Mouse (Mus musculus) liver, embryonic 15.5 days (tissue): ENCODE measurements around the gene Dync1i1. TPM values are rescaled to one million over a fixed set of nuclear protein-coding genes. Genes with fewer than 3 reads are reported as not detected.

ENCODE experiments used
- ATAC-seq: fragments of 200-750 bp; cut with Nextera tagmentation; 2 replicates; pipeline ENCODE4 v1.8.0; 2017; ENCODE audit warnings: moderate number of reproducible peaks, mild to moderate bottlenecking, moderate library complexity; ENCODE audit not compliant: insufficient read depth
- H3K27ac ChIP-seq: fragments of 300-500 bp; sonication (generic); replicated peaks from 2 replicates; pipeline ENCODE4 v1.5.1; 2015; ENCODE audit warnings: mild to moderate bottlenecking, inconsistent platforms
- H3K27me3 ChIP-seq: fragments of 300-500 bp; sonication (generic); 2 replicates; pipeline ENCODE4 v1.6.1; 2015; ENCODE audit warnings: mild to moderate bottlenecking, inconsistent platforms
- H3K36me3 ChIP-seq: fragments of 300-500 bp; sonication (generic); replicated peaks from 2 replicates; pipeline ENCODE4 v1.6.1; 2015; ENCODE audit warnings: moderate library complexity, mild to moderate bottlenecking, inconsistent platforms
- H3K4me1 ChIP-seq: fragments of 300-500 bp; sonication (generic); replicated peaks from 2 replicates; pipeline ENCODE4 v1.6.1; 2015; ENCODE audit warnings: inconsistent platforms
- H3K4me2 ChIP-seq: fragments of 300-500 bp; sonication (generic); 2 replicates; pipeline ENCODE4 v1.6.1; 2015; ENCODE audit warnings: moderate library complexity, mild to moderate bottlenecking, inconsistent platforms
- H3K4me3 ChIP-seq: fragments of 300-500 bp; sonication (generic); replicated peaks from 2 replicates; pipeline ENCODE4 v1.5.1; 2015; ENCODE audit warnings: mild to moderate bottlenecking, inconsistent platforms
- H3K9ac ChIP-seq: fragments of 300-500 bp; sonication (generic); 2 replicates; pipeline ENCODE4 v1.6.1; 2015; ENCODE audit warnings: moderate library complexity, mild to moderate bottlenecking, inconsistent platforms
- H3K9me3 ChIP-seq: fragments of 300-500 bp; sonication (generic); replicated peaks from 2 replicates; pipeline ENCODE4 v1.6.1; 2016; ENCODE audit warnings: inconsistent platforms
- WGBS: fragments of 180-500 bp; shearing (Covaris S2); methylation state at CpG from one replicate; pipeline ENCODE4 v1.1.7; 2015; ENCODE audit warnings: mixed read lengths; ENCODE audit not compliant: insufficient replicate concordance; 5-methylcytosine and 5-hydroxymethylcytosine counted together
- polyA plus RNA-seq: library from polyadenylated mRNA; unstranded; fragments of >200 nt; fragmentation: Nextera tagmentation; extraction: Ambion mirVana; gene quantifications from 2 replicates; pipeline ENCODE4 v1.2.1, GENCODE M21; 2015

Dync1i1 gene
- polyA plus RNA-seq, 1 experiment from 2014 or later: 0.07 TPM

DNA sequence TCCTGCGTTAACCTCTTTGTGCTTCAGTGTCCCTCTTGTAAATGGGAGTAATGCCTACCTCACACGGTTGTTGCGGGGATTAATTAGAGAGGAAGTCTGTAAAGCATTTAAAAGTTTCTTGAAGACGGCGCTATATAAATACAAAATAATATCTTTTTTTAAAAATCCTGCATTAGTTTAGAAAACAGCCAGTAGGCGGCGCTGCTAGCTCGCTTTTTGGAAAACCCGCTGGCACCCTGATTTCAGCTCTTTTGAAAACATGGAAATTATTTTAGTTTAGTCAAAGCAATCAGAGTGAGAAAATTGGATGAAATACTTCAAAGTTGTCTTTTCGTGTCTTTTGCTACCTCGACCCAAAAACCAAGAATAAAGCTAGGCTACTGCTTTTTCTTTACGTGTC lies 132.9 kb downstream of the Dync1i1 start:
- no peak for ATAC-seq
- Histone ChIP-seq H3K4me3 (no peak overlapping the region), H3K36me3 (no peaks in the 10 kb centered on the region), H3K9ac (no peak overlapping the region), H3K4me2 (peak overlapping the region; percentile 41; the same call in 1 of the 2 replicates), H3K9me3 (no peaks in the 10 kb centered on the region), H3K27ac (no peak overlapping the region), H3K4me1 (peaks cover 9% of the 10 kb centered on the region; the same call in 1 of the 2 replicates), H3K27me3 (no peaks in the 10 kb centered on the region)
- 11% methylated on average over 12 of the region's 12 CpGs for WGBS

DNA sequence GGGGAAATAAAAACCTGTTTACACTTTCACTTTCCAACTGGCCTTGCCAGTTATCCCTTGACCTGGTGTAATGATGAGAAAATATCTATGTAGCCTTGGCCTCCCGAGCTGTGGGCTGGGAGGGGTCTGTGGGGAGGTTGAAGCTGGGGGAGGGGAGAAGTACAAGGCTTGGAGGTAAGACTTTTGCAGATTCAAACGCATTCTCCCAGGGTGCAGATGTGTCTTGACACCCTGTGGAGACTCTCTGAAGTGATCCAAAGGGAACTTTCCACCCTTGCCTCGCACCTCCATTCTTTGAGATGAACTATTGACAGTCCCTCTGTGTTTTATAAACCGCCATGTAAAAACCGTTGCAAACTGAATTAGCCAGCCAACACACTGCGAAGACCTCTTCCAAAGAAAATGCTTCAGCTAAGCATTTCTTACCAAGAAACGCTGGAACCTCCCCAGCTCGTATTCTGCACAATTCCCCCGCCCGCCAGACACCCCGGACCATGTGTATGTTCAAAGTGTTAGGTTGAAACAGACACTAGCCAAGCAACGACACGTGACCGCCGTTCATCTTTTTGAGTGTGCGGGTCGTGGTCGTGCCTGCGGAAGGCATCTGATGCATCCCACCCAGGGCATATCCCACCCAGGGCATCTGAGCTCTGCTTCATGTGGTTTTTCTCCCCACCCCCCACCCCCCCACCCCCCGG lies 133.6 kb downstream of the Dync1i1 start:
- no peak overlapping the region for H3K27ac ChIP-seq
- H3K9ac ChIP-seq: no peak overlapping the region
- 0 out of 2 replicates have a peak, but pooled peaks have one; percentile 40 for ATAC-seq
- H3K4me2 ChIP-seq: peak overlapping the region; percentile 41
- H3K4me3 ChIP-seq: no peak overlapping the region
- peaks cover 9% of the 10 kb centered on the region; the same call in 1 of the 2 replicates for H3K4me1 ChIP-seq
- no peaks in the 10 kb centered on the region for H3K36me3 ChIP-seq
- WGBS: 55% methylated on average over 20 of the region's 20 CpGs
- H3K9me3 ChIP-seq: no peaks in the 10 kb centered on the region
- no peaks in the 10 kb centered on the region for H3K27me3 ChIP-seq

DNA sequence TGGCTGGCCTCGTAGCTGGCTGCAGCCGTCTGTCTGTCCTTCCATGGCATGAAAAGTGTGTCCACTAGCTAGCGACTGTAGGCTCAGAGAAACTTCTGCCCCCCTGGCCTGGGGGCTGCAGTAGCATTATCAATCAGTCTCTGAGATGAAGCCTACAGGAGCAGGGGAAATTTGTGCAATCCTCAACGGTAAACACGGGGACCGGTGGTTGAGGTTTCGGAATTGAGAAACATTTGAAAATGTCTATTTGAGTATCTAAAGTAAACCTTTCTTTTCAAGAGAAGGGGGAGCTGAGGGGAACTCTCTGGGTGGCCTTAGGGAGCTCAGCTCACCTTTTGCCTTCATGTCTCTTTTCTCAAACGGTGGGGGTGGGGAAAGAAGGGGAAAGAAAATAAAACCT lies 134.2 kb downstream of the Dync1i1 start:
- Histone ChIP-seq H3K27ac (no peak overlapping the region), H3K4me3 (no peak overlapping the region), H3K27me3 (no peaks in the 10 kb centered on the region), H3K4me2 (peak overlapping the region; percentile 41), H3K36me3 (no peaks in the 10 kb centered on the region), H3K4me1 (peaks cover 9% of the 10 kb centered on the region; the same call in 1 of the 2 replicates), H3K9me3 (no peaks in the 10 kb centered on the region), H3K9ac (no peak overlapping the region)
- WGBS: 45% methylated on average over 8 of the region's 8 CpGs
- peak; percentile 70 for ATAC-seq

DNA sequence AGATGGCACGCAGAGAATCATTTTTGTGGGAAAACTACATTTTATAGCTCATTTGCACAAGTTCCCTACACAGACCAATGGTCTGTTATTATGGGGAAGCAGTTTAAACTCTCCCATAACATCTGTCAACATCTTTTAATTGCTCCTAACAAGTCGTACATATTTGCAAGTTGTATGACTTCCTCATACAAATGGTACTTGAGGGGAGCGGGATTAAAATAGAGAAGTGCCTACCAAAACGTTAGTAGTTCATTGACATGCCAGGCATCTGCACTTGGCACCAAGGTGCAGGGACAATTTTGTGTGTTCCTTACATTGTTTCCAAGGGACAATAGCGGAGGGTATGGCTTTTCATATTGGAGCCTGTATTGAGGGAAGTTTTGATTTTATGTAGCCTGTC lies 140.7 kb downstream of the Dync1i1 start:
- Histone ChIP-seq H3K36me3 (no peaks in the 10 kb centered on the region), H3K27me3 (no peaks in the 10 kb centered on the region), H3K4me1 (no peaks in the 10 kb centered on the region), H3K4me2 (no peak overlapping the region), H3K9me3 (no peaks in the 10 kb centered on the region), H3K9ac (no peak overlapping the region), H3K27ac (no peak overlapping the region), H3K4me3 (no peak overlapping the region)
- WGBS: 48% methylated on average over 5 of the region's 5 CpGs
- no peak for ATAC-seq

DNA sequence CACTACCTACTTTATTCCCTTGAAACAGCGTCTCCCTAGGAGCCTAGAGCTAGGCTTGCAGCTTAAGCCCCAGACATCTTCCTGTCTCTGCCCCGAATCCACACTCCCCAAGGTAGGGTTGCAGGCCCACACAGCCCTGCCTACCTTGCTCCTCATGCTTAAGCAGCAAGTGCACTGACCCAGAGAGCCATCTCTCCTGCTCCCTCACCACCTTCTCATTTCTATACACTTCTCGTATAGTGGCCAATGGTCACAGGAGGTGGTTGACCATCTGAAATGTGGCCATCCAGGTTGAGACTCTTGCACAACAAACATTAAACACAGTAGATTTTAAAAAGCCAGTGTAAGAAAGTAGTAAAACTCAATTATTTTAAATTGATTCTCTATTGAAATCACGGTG lies 141.8 kb downstream of the Dync1i1 start:
- Histone ChIP-seq H3K4me1 (no peaks in the 10 kb centered on the region), H3K4me3 (no peak overlapping the region), H3K9me3 (no peaks in the 10 kb centered on the region), H3K9ac (no peak overlapping the region), H3K4me2 (no peak overlapping the region), H3K27ac (no peak overlapping the region), H3K36me3 (no peaks in the 10 kb centered on the region), H3K27me3 (no peaks in the 10 kb centered on the region)
- 53% methylated on average over 4 of the region's 4 CpGs for WGBS
- ATAC-seq: no peak

DNA sequence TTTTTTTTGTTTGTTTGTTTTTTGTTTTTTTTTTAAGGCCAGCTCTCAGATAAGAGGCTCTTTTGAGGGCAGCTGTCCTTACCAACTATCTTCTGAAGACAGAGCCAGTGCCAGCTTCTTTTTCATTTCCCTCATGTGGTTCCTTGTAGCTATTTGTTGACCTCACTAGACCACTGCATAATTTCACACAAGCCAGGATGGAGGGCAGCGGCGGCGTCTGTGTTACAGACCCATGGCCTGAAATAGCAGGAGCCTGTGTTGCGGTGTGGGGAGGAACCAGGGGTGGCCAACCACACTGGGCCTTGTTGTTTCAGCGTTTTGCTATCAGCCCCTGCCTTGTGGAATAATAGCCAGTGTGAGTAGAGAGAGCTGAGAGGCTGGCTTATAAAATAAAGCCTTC lies 145.6 kb downstream of the Dync1i1 start:
- 44% methylated on average over 5 of the region's 5 CpGs for WGBS
- no peaks in the 10 kb centered on the region for H3K36me3 ChIP-seq
- ATAC-seq: no peak
- no peaks in the 10 kb centered on the region for H3K9me3 ChIP-seq
- H3K4me2 ChIP-seq: no peak overlapping the region
- H3K27me3 ChIP-seq: no peaks in the 10 kb centered on the region
- no peak overlapping the region for H3K9ac ChIP-seq
- no peak overlapping the region for H3K4me3 ChIP-seq
- no peaks in the 10 kb centered on the region for H3K4me1 ChIP-seq
- no peak overlapping the region for H3K27ac ChIP-seq

DNA sequence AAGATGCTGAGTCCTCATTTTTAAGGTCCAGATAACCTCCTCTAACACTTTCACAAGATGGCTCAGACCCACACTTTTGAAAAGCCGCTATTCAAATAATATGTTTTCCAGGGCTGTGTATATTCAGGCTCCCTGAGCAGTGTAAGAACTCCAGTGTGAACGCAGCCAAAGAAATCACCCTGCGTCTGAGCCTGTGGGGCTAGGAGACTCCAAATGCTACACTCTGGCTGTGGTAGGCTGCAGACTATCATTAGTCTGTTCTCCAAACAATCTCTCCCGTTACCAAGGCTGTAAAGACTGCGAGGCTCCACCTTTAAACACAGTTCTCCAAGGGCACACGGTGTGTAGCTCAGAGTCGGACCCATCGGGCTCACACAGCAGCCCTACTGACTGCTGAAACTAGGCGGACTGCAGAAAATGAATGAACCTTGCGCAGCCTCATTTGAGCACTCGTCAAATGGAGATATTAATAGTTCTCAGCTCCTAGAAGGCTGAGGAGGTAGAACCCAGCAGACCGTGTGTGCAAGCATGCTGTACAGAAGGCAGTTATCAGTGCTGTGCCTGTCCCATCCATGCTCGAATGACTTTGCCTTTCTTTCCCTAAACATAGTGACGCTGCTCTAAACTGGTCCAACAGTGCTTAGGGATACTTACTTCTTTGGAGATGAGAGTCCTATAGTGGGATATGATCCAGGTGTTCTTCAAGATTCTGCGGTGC lies 146.3 kb downstream of the Dync1i1 start:
- H3K4me2 ChIP-seq: no peak overlapping the region
- no peaks in the 10 kb centered on the region for H3K9me3 ChIP-seq
- no peaks in the 10 kb centered on the region for H3K27me3 ChIP-seq
- no peak overlapping the region for H3K4me3 ChIP-seq
- no peaks in the 10 kb centered on the region for H3K4me1 ChIP-seq
- no peak overlapping the region for H3K9ac ChIP-seq
- no peaks in the 10 kb centered on the region for H3K36me3 ChIP-seq
- WGBS: 66% methylated on average over 15 of the region's 15 CpGs
- no peak for ATAC-seq
- H3K27ac ChIP-seq: no peak overlapping the region

DNA sequence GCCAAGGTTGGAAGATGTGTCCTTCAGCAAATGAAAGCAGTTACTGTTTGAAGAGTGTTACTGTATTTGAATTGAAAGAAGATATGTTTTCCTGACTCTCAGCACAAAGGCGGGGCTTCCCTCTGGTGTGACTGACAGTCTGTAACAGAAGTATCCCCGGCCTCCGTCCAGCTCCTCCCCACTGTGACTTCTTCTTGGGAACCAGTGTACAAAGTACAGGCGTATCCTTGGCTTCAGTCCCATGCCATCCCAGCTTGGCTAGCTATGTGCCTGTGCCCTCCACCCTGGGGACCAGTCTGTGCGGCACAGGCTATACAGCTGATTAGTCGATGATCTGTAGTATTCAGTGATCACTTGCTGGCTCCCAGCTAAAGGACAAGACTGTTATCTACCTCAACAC lies 163.9 kb downstream of the Dync1i1 start:
- ATAC-seq: no peak
- no peak overlapping the region for H3K27ac ChIP-seq
- 62% methylated on average over 6 of the region's 6 CpGs for WGBS

DNA sequence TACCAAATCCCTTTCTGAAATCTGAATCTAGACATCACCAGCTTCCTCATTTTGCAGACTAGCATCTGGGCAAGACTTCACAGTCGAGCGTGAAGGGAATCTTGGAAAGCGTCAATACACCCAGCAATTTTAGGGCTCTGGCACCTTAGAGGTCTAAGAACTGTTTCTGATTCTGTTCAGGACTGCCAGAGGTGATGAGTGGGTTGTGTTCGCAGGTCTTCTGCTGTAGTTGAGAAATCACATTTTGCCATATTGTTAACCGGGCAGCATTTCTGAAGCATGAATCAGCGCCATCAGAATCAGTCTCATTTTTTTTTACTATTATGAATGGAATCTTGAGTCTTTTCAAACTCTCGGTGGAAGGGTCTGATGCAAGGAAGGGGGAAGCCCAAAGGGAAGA lies 185.9 kb downstream of the Dync1i1 start:
- Histone ChIP-seq H3K9me3 (no peaks in the 10 kb centered on the region), H3K36me3 (no peaks in the 10 kb centered on the region), H3K9ac (no peak overlapping the region), H3K27ac (no peak overlapping the region), H3K27me3 (no peaks in the 10 kb centered on the region), H3K4me1 (no peaks in the 10 kb centered on the region), H3K4me2 (no peak overlapping the region), H3K4me3 (no peak overlapping the region)
- 60% methylated on average over 7 of the region's 7 CpGs for WGBS
- ATAC-seq: no peak

More for the DNA sequence above, 163.9 kb downstream of the Dync1i1 start:
- Histone ChIP-seq H3K36me3 (no peaks in the 10 kb centered on the region), H3K27me3 (no peaks in the 10 kb centered on the region), H3K4me2 (no peak overlapping the region), H3K9me3 (no peaks in the 10 kb centered on the region), H3K4me1 (no peaks in the 10 kb centered on the region), H3K9ac (no peak overlapping the region), H3K4me3 (no peak overlapping the region)

DNA sequence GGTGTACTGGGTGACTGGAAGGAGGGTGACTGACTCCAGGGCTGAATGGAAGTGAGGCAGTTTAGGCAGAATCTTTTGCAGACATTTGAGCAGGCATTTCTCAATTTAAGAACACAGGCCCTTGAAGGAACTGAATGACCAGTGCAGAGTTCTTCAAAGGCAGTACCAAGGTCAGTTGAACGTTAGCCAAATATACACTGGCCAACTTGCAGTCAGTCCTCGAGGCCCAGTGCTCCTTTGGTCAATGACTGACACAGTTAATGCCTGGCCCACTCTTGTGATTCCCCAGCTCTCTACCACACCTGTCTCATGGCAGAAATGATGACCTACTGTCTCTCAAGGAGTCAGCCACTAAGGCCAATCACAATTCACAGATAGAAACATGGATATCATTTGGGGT lies 189.6 kb downstream of the Dync1i1 start:
- ATAC-seq: no peak
- H3K4me2 ChIP-seq: no peak overlapping the region
- no peak overlapping the region for H3K4me3 ChIP-seq
- no peaks in the 10 kb centered on the region for H3K9me3 ChIP-seq
- no peaks in the 10 kb centered on the region for H3K36me3 ChIP-seq
- no peaks in the 10 kb centered on the region for H3K4me1 ChIP-seq
- no peaks in the 10 kb centered on the region for H3K27me3 ChIP-seq
- 52% methylated on average over 2 of the region's 2 CpGs for WGBS
- H3K9ac ChIP-seq: no peak overlapping the region
- no peak overlapping the region for H3K27ac ChIP-seq

DNA sequence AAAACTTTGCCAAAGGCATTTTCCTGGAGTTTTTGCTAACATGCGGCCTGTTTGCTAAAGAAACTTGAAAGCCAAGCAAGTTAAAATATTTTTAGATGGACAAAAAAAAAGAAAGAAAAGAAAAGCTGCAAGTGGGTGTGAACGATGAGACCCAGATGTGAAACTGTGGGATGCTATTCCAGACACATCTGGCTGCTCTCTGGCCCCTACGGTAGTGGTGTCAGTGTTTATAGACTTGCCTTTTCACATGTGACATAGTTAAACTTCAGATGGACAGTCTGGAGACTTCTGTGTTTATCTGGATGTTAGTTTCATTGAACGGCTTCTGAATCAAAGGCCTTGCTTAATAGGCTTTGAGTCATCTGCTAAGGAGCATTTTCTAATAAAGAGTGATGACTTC lies 195.2 kb downstream of the Dync1i1 start:
- WGBS: 57% methylated on average over 4 of the region's 4 CpGs

More for the DNA sequence above, 195.2 kb downstream of the Dync1i1 start:
- no peak overlapping the region for H3K4me3 ChIP-seq
- no peaks in the 10 kb centered on the region for H3K4me1 ChIP-seq
- no peaks in the 10 kb centered on the region for H3K27me3 ChIP-seq
- no peaks in the 10 kb centered on the region for H3K9me3 ChIP-seq
- no peak for ATAC-seq
- no peak overlapping the region for H3K4me2 ChIP-seq
- H3K27ac ChIP-seq: no peak overlapping the region
- no peaks in the 10 kb centered on the region for H3K36me3 ChIP-seq
- no peak overlapping the region for H3K9ac ChIP-seq
